Mouse (Mus musculus) ES-Bruce4 (cell line): ENCODE measurements around the gene Tspan31.

Experiments
- CTCF ChIP-seq: IDR thresholded peaks from one replicate; pipeline ENCODE4 v1.8.1; 2011; ENCODE audit warnings: low read depth, low read length
- POLR2A ChIP-seq: IDR thresholded peaks from one replicate; pipeline ENCODE4 v1.8.1; 2011; ENCODE audit warnings: low read length; ENCODE audit not compliant: insufficient read depth

GRCm38 (mm10) chr10:127094382-127094802 lies 24.3 kb upstream of the Tspan31 start:
- TF ChIP-seq CTCF (no peak), POLR2A (no peak)
